Mouse (Mus musculus): ENCODE data around the gene Gm20388. TPM values are rescaled to one million over a fixed set of nuclear protein-coding genes. Genes with fewer than 3 reads are reported as not detected.

The Gm20388 gene
- polyA plus RNA-seq, 1 experiment from 2014 or later = not detected

- 26% methylated on average over 19 of the region's 19 CpGs for WGBS
- no peak overlapping the region for H3K4me2 ChIP-seq (replicated peaks)
Measured at GRCm38 (mm10) chr8:121770845-121771752, 1860.5 kb downstream of the Gm20388 start.

GRCm38 (mm10) chr8:121773876-121774275 is 1863.2 kb downstream of the Gm20388 start:
- H3K9ac ChIP-seq = no peak overlapping the region
- no peak overlapping the region for H3K4me2 ChIP-seq (replicated peaks)
- WGBS = 84% methylated on average over 12 of the region's 12 CpGs
- H3K27me3 ChIP-seq = no peaks in the 10 kb centered on the region
- no peaks in the 10 kb centered on the region for H3K36me3 ChIP-seq
- H3K9me3 ChIP-seq = no peaks in the 10 kb centered on the region
- no peak overlapping the region for H3K4me3 ChIP-seq
- H3K27ac ChIP-seq = no peak overlapping the region
- ATAC-seq (ENCODE audit: insufficient number of reproducible peaks, insufficient read depth, low FRiP score, low TSS enrichment) = no peak
- peaks cover 8% of the 10 kb centered on the region; the same call in 1 of the 2 replicates for H3K4me1 ChIP-seq

More at GRCm38 (mm10) chr8:121770845-121771752, 1860.5 kb downstream of the Gm20388 start:
- no peak overlapping the region for H3K4me3 ChIP-seq
- no peaks in the 10 kb centered on the region for H3K27me3 ChIP-seq
- H3K4me1 ChIP-seq = peaks cover 8% of the 10 kb centered on the region; the same call in 1 of the 2 replicates
- no peaks in the 10 kb centered on the region for H3K36me3 ChIP-seq
- H3K9me3 ChIP-seq = no peaks in the 10 kb centered on the region
- H3K9ac ChIP-seq = no peak overlapping the region
- H3K27ac ChIP-seq = no peak overlapping the region
- ATAC-seq (ENCODE audit: insufficient number of reproducible peaks, insufficient read depth, low FRiP score, low TSS enrichment) = no peak

- Histone ChIP-seq H3K27me3 (no peaks in the 10 kb centered on the region), H3K9ac (no peak overlapping the region), H3K4me1 (no peaks in the 10 kb centered on the region), H3K4me3 (no peak overlapping the region), H3K36me3 (no peaks in the 10 kb centered on the region), H3K27ac (no peak overlapping the region), H3K4me2 (replicated peaks) (no peak overlapping the region), H3K9me3 (no peaks in the 10 kb centered on the region)
- no peak for ATAC-seq (ENCODE audit: insufficient number of reproducible peaks, insufficient read depth, low FRiP score, low TSS enrichment)
- WGBS = 75% methylated on average over 5 of the region's 5 CpGs
Measured at GRCm38 (mm10) chr8:121782493-121782892, 1871.9 kb downstream of the Gm20388 start.

- Histone ChIP-seq H3K36me3 (no peaks in the 10 kb centered on the region), H3K9ac (no peak overlapping the region), H3K4me1 (no peaks in the 10 kb centered on the region), H3K27ac (no peak overlapping the region), H3K27me3 (no peaks in the 10 kb centered on the region), H3K9me3 (no peaks in the 10 kb centered on the region), H3K4me2 (replicated peaks) (no peak overlapping the region), H3K4me3 (no peak overlapping the region)
- WGBS = 50% methylated on average over 10 of the region's 10 CpGs
- ATAC-seq (ENCODE audit: insufficient number of reproducible peaks, insufficient read depth, low FRiP score, low TSS enrichment) = no peak
Measured at GRCm38 (mm10) chr8:121786542-121786941, 1875.9 kb downstream of the Gm20388 start.

- no peaks in the 10 kb centered on the region for H3K27me3 ChIP-seq
- 84% methylated on average over 8 of the region's 8 CpGs for WGBS
- no peak overlapping the region for H3K4me2 ChIP-seq (replicated peaks)
- H3K9me3 ChIP-seq = no peaks in the 10 kb centered on the region
- no peak overlapping the region for H3K9ac ChIP-seq
- no peak overlapping the region for H3K27ac ChIP-seq
- H3K4me3 ChIP-seq = no peak overlapping the region
- H3K4me1 ChIP-seq = no peaks in the 10 kb centered on the region
- no peak for ATAC-seq (ENCODE audit: insufficient number of reproducible peaks, insufficient read depth, low FRiP score, low TSS enrichment)
- no peaks in the 10 kb centered on the region for H3K36me3 ChIP-seq
Measured at GRCm38 (mm10) chr8:121788786-121789185, 1878.1 kb downstream of the Gm20388 start.

GRCm38 (mm10) chr8:121792159-121792558 is 1881.5 kb downstream of the Gm20388 start:
- no peaks in the 10 kb centered on the region for H3K9me3 ChIP-seq
- H3K4me1 ChIP-seq = no peaks in the 10 kb centered on the region
- no peaks in the 10 kb centered on the region for H3K27me3 ChIP-seq
- no peak for ATAC-seq (ENCODE audit: insufficient number of reproducible peaks, insufficient read depth, low FRiP score, low TSS enrichment)
- no peak overlapping the region for H3K4me2 ChIP-seq (replicated peaks)
- H3K9ac ChIP-seq = no peak overlapping the region
- no peak overlapping the region for H3K27ac ChIP-seq
- H3K4me3 ChIP-seq = no peak overlapping the region
- WGBS = 83% methylated on average over 7 of the region's 7 CpGs
- H3K36me3 ChIP-seq = peaks cover 26% of the 10 kb centered on the region

- Histone ChIP-seq H3K36me3 (peaks cover 31% of the 10 kb centered on the region), H3K4me3 (no peak overlapping the region), H3K9me3 (no peaks in the 10 kb centered on the region), H3K27ac (no peak overlapping the region), H3K27me3 (no peaks in the 10 kb centered on the region), H3K9ac (no peak overlapping the region), H3K4me2 (replicated peaks) (no peak overlapping the region), H3K4me1 (no peaks in the 10 kb centered on the region)
- no peak for ATAC-seq (ENCODE audit: insufficient number of reproducible peaks, insufficient read depth, low FRiP score, low TSS enrichment)
- 86% methylated on average over 4 of the region's 4 CpGs for WGBS
Measured at GRCm38 (mm10) chr8:121792627-121793026, 1882.0 kb downstream of the Gm20388 start.

GRCm38 (mm10) chr8:121794151-121794550 is 1883.5 kb downstream of the Gm20388 start:
- no peak overlapping the region for H3K4me3 ChIP-seq
- no peak overlapping the region for H3K9ac ChIP-seq
- H3K4me2 ChIP-seq (replicated peaks) = no peak overlapping the region
- ATAC-seq (ENCODE audit: insufficient number of reproducible peaks, insufficient read depth, low FRiP score, low TSS enrichment) = no peak
- H3K4me1 ChIP-seq = no peaks in the 10 kb centered on the region
- H3K27ac ChIP-seq = no peak overlapping the region
- H3K36me3 ChIP-seq = peaks cover 46% of the 10 kb centered on the region
- 44% methylated on average over 3 of the region's 3 CpGs for WGBS
- no peaks in the 10 kb centered on the region for H3K9me3 ChIP-seq
- no peaks in the 10 kb centered on the region for H3K27me3 ChIP-seq

GRCm38 (mm10) chr8:121795461-121795860 is 1884.8 kb downstream of the Gm20388 start:
- Histone ChIP-seq H3K4me2 (replicated peaks) (no peak overlapping the region), H3K9me3 (no peaks in the 10 kb centered on the region), H3K27ac (no peak overlapping the region), H3K4me1 (no peaks in the 10 kb centered on the region), H3K27me3 (no peaks in the 10 kb centered on the region), H3K9ac (no peak overlapping the region), H3K36me3 (peaks cover 51% of the 10 kb centered on the region), H3K4me3 (no peak overlapping the region)
- no peak for ATAC-seq (ENCODE audit: insufficient number of reproducible peaks, insufficient read depth, low FRiP score, low TSS enrichment)
- 87% methylated on average over 8 of the region's 8 CpGs for WGBS

- no peak overlapping the region for H3K4me3 ChIP-seq
- WGBS = 91% methylated on average over 11 of the region's 11 CpGs
- H3K9ac ChIP-seq = no peak overlapping the region
- H3K4me2 ChIP-seq (replicated peaks) = no peak overlapping the region
- peaks cover 60% of the 10 kb centered on the region for H3K36me3 ChIP-seq
- H3K27me3 ChIP-seq = no peaks in the 10 kb centered on the region
- no peak overlapping the region for H3K27ac ChIP-seq
- H3K4me1 ChIP-seq = no peaks in the 10 kb centered on the region
- no peaks in the 10 kb centered on the region for H3K9me3 ChIP-seq
- no peak for ATAC-seq (ENCODE audit: insufficient number of reproducible peaks, insufficient read depth, low FRiP score, low TSS enrichment)
Measured at GRCm38 (mm10) chr8:121796406-121796805, 1885.8 kb downstream of the Gm20388 start.

GRCm38 (mm10) chr8:121798401-121798800 is 1887.8 kb downstream of the Gm20388 start:
- no peaks in the 10 kb centered on the region for H3K27me3 ChIP-seq
- H3K9me3 ChIP-seq = no peaks in the 10 kb centered on the region
- H3K4me3 ChIP-seq = no peak overlapping the region
- H3K36me3 ChIP-seq = peaks cover 72% of the 10 kb centered on the region
- no peak overlapping the region for H3K27ac ChIP-seq
- no peak overlapping the region for H3K4me2 ChIP-seq (replicated peaks)
- ATAC-seq (ENCODE audit: insufficient number of reproducible peaks, insufficient read depth, low FRiP score, low TSS enrichment) = no peak
- WGBS = 92% methylated on average over 6 of the region's 6 CpGs
- no peaks in the 10 kb centered on the region for H3K4me1 ChIP-seq
- no peak overlapping the region for H3K9ac ChIP-seq

GRCm38 (mm10) chr8:121804829-121805228 is 1894.2 kb downstream of the Gm20388 start:
- no peaks in the 10 kb centered on the region for H3K4me1 ChIP-seq
- H3K4me2 ChIP-seq (replicated peaks) = no peak overlapping the region
- no peak overlapping the region for H3K9ac ChIP-seq
- WGBS = 95% methylated on average over 5 of the region's 5 CpGs
- H3K4me3 ChIP-seq = no peak overlapping the region
- ATAC-seq (ENCODE audit: insufficient number of reproducible peaks, insufficient read depth, low FRiP score, low TSS enrichment) = no peak
- peaks cover 50% of the 10 kb centered on the region for H3K36me3 ChIP-seq
- H3K27ac ChIP-seq = no peak overlapping the region
- H3K27me3 ChIP-seq = no peaks in the 10 kb centered on the region
- no peaks in the 10 kb centered on the region for H3K9me3 ChIP-seq
